Mouse (Mus musculus) cortical plate, adult 2 months (tissue): Measurements from ENCODE around the gene Zmynd11.

Source experiments
- CTCF ChIP-seq: fragments of 200-500 bp; IDR thresholded peaks from 2 replicates; pipeline ENCODE4 v1.5.1; 2011; ENCODE audit warnings: mild to moderate bottlenecking, control low read depth, low read length; ENCODE audit not compliant: insufficient read depth; ENCODE audit errors: extremely low read depth
- POLR2A ChIP-seq: fragments of 200-500 bp; IDR thresholded peaks from 2 replicates; pipeline ENCODE4 v1.6.1; 2011; ENCODE audit warnings: mild to moderate bottlenecking, low read length, control low read depth; ENCODE audit not compliant: insufficient read depth; ENCODE audit errors: extremely low read depth

GRCm38 (mm10) chr13:9650580-9650979, 114.5 kb downstream of the Zmynd11 start:
- TF ChIP-seq CTCF (no peak), POLR2A (no peak)
